8 mouse cellular contexts compared by ENCODE assay signal in the genomic region with DNA sequence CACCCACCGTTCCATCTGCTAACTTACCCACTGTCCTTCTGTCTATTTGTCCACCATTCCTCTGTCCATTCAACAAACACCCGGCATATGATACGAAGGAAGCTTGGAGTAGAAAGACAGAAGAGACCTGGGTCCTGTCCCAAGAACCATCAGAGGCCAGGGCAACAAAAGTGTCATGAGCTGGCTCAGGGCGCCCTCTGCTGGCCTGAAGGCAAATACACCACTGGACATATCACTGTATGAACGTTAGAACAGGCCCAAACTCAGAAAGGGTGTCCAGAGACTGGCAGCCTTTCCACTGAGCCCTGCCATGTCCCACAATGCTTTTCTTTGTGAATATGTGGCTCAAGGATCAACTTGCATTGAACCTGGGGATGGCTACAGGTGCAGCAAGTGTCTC.
A peak's percentile ranks its signal among the peaks of the same experiment; 100 is the strongest.
DNase-seq lines count a peak whose midpoint lies in the region; ATAC-seq and TF ChIP-seq lines count a peak whose summit lies in the region.

No protein-coding gene starts in this region.

- TF ChIP-seq EP300 in liver, postnatal 0 days (IDR thresholded peaks at IDR 0.05; ENCODE audit: low read depth) = no peak

- no peak overlapping the region for H3K4me2 ChIP-seq in embryonic facial prominence, embryonic 14.5 days (ENCODE audit: low read depth, low read length)
- H3K4me2 ChIP-seq in intestine, postnatal 0 days (replicated peaks; ENCODE audit: low read depth) = no peak overlapping the region
- no peak overlapping the region for H3K4me2 ChIP-seq in liver, postnatal 0 days (ENCODE audit: low read depth, low read length)

- H3K27me3 ChIP-seq in embryonic facial prominence, embryonic 14.5 days (replicated peaks; ENCODE audit: control insufficient read depth, insufficient read depth, low read length) = 0 out of 2 replicates have a peak, but pooled peaks cover 6% of the 10 kb centered on the region
- no peaks in the 10 kb centered on the region for H3K27me3 ChIP-seq in intestine, postnatal 0 days (replicated peaks; ENCODE audit: control insufficient read depth, insufficient read depth, low read length)
- H3K27me3 ChIP-seq in liver, postnatal 0 days (ENCODE audit: insufficient read depth, low read length) = 0 out of 2 replicates have a peak, but pooled peaks cover 3% of the 10 kb centered on the region
- no peaks in the 10 kb centered on the region for H3K27me3 ChIP-seq in splenic B cell, adult 2 months (ENCODE audit: control insufficient read depth, insufficient read depth, low read length, poor library complexity, severe bottlenecking)

- ATAC-seq in CD4-positive, CD25-positive, alpha-beta regulatory T cell, adult 4 months = no peak
- ATAC-seq in embryonic facial prominence, embryonic 14.5 days (ENCODE audit: low read depth) = no peak
- no peak for ATAC-seq in intestine, postnatal 0 days
- ATAC-seq in liver, postnatal 0 days = no peak

- H3K36me3 ChIP-seq in embryonic facial prominence, embryonic 14.5 days (ENCODE audit: control insufficient read depth, insufficient read depth, low read length) = no peaks in the 10 kb centered on the region
- H3K36me3 ChIP-seq in intestine, postnatal 0 days (ENCODE audit: control insufficient read depth, insufficient read depth) = no peaks in the 10 kb centered on the region
- H3K36me3 ChIP-seq in liver, postnatal 0 days (replicated peaks; ENCODE audit: insufficient read depth, low read length) = no peaks in the 10 kb centered on the region
- no peaks in the 10 kb centered on the region for H3K36me3 ChIP-seq in splenic B cell, adult 2 months (ENCODE audit: control insufficient read depth, insufficient read depth, low read length, poor library complexity, severe bottlenecking)

- H3K9me3 ChIP-seq in embryonic facial prominence, embryonic 14.5 days (ENCODE audit: control insufficient read depth, low read length) = no peaks in the 10 kb centered on the region
- no peaks in the 10 kb centered on the region for H3K9me3 ChIP-seq in intestine, postnatal 0 days (ENCODE audit: control insufficient read depth)
- no peaks in the 10 kb centered on the region for H3K9me3 ChIP-seq in liver, postnatal 0 days (ENCODE audit: low read length)

- H3K4me3 ChIP-seq in embryonic facial prominence, embryonic 14.5 days (ENCODE audit: low read depth, low read length) = no peak overlapping the region
- H3K4me3 ChIP-seq in intestine, postnatal 0 days (ENCODE audit: low read depth, low read length) = no peak overlapping the region
- H3K4me3 ChIP-seq in liver, postnatal 0 days (ENCODE audit: low read depth, low read length) = no peak overlapping the region

- no peak overlapping the region for H3K9ac ChIP-seq in embryonic facial prominence, embryonic 14.5 days (ENCODE audit: low read depth, low read length)
- no peak overlapping the region for H3K9ac ChIP-seq in intestine, postnatal 0 days (ENCODE audit: low read depth, low read length)
- H3K9ac ChIP-seq in liver, postnatal 0 days (replicated peaks) = no peak overlapping the region

- TF ChIP-seq CTCF in intestine, postnatal 0 days (IDR thresholded peaks at IDR 0.05; ENCODE audit: low read depth) = peak; percentile 93
- TF ChIP-seq CTCF in liver, postnatal 0 days (IDR thresholded peaks at IDR 0.05; ENCODE audit: low read depth) = peak; percentile 79

- peaks cover 21% of the 10 kb centered on the region for H3K4me1 ChIP-seq in embryonic facial prominence, embryonic 14.5 days (ENCODE audit: control insufficient read depth, insufficient read depth, low read length)
- H3K4me1 ChIP-seq in intestine, postnatal 0 days (replicated peaks; ENCODE audit: control insufficient read depth, insufficient read depth, low read length) = peaks cover 5% of the 10 kb centered on the region
- 0 out of 2 replicates have a peak, but pooled peaks cover 3% of the 10 kb centered on the region for H3K4me1 ChIP-seq in liver, postnatal 0 days (ENCODE audit: insufficient read depth)

- DNase-seq in CD4-positive, CD25-positive, alpha-beta regulatory T cell, adult 2 months (ENCODE audit: low read depth, low spot score) = peak; percentile 47
- peak; percentile 31 to 38 for DNase-seq in urinary bladder, adult 18-20 months (ENCODE audit: low spot score in 2 of 2)
- no peak for DNase-seq in urinary bladder, postnatal 10 days (ENCODE audit: low spot score)
- peak; percentile 54 for DNase-seq in embryonic facial prominence, embryonic 14.5 days (ENCODE audit: low spot score)
- DNase-seq in liver, postnatal 0 days = peak; percentile 63
- peak; percentile 21 for DNase-seq in splenic B cell, adult 2 months (ENCODE audit: low read depth, low spot score)

- no peak overlapping the region for H3K27ac ChIP-seq in embryonic facial prominence, embryonic 14.5 days (replicated peaks; ENCODE audit: low read depth, low read length)
- H3K27ac ChIP-seq in intestine, postnatal 0 days (ENCODE audit: low read depth, low read length) = no peak overlapping the region
- no peak overlapping the region for H3K27ac ChIP-seq in liver, postnatal 0 days (ENCODE audit: low read depth)

- WGBS in embryonic facial prominence, embryonic 14.5 days = 42% methylated on average over 5 of the region's 5 CpGs
- 29% methylated on average over 5 of the region's 5 CpGs for WGBS in intestine, postnatal 0 days
- 37% methylated on average over 5 of the region's 5 CpGs for WGBS in liver, postnatal 0 days (ENCODE audit: insufficient replicate concordance)
